Mouse (Mus musculus) forebrain, embryonic 15.5 days (tissue): ENCODE measurements around the gene Tmem247. TPM values are rescaled to one million over a fixed set of nuclear protein-coding genes. Genes with fewer than 3 reads are reported as not detected.

Experiments
- ATAC-seq: fragments of 200-750 bp; cut with Nextera tagmentation; replicated peaks from 2 replicates; pipeline ENCODE4 v1.8.0; 2017; ENCODE audit warnings: mild to moderate bottlenecking, moderate TSS enrichment, moderate library complexity
- H3K27ac ChIP-seq: fragments of 300-500 bp; sonication (generic); replicated peaks from 2 replicates; pipeline ENCODE4 v1.5.1; 2015; ENCODE audit warnings: mild to moderate bottlenecking, inconsistent platforms
- H3K27me3 ChIP-seq: fragments of 300-500 bp; sonication (generic); 2 replicates; pipeline ENCODE4 v1.6.1; 2015; ENCODE audit warnings: inconsistent platforms
- H3K36me3 ChIP-seq: fragments of 300-500 bp; sonication (generic); 2 replicates; pipeline ENCODE4 v1.6.1; 2015; ENCODE audit warnings: mild to moderate bottlenecking, inconsistent platforms
- H3K4me1 ChIP-seq: fragments of 300-500 bp; sonication (generic); 2 replicates; pipeline ENCODE4 v1.6.1; 2015; ENCODE audit warnings: inconsistent platforms
- H3K4me2 ChIP-seq: fragments of 300-500 bp; sonication (generic); replicated peaks from 2 replicates; pipeline ENCODE4 v1.6.1; 2015; ENCODE audit warnings: mild to moderate bottlenecking, inconsistent platforms
- H3K4me3 ChIP-seq: fragments of 300-500 bp; sonication (generic); 2 replicates; pipeline ENCODE4 v1.5.1; 2015; ENCODE audit warnings: mild to moderate bottlenecking, inconsistent platforms
- H3K9ac ChIP-seq: fragments of 300-500 bp; sonication (generic); replicated peaks from 2 replicates; pipeline ENCODE4 v1.6.1; 2015; ENCODE audit warnings: mild to moderate bottlenecking, inconsistent platforms
- H3K9me3 ChIP-seq: fragments of 300-500 bp; sonication (generic); 2 replicates; pipeline ENCODE4 v1.6.1; 2016; ENCODE audit warnings: inconsistent platforms
- WGBS: fragments of 180-500 bp; shearing (Covaris S2); methylation state at CpG from one replicate; pipeline ENCODE4 v1.1.7; 2015; ENCODE audit warnings: mixed read lengths; 5-methylcytosine and 5-hydroxymethylcytosine counted together
- polyA plus RNA-seq: library from polyadenylated mRNA; unstranded; fragments of >200 nt; fragmentation: Nextera tagmentation; extraction: Ambion mirVana; gene quantifications from 2 replicates; pipeline ENCODE4 v1.2.1, GENCODE M21; 2015

Tmem247 gene
- polyA plus RNA-seq, 1 experiment from 2014 or later = not detected

GRCm38 (mm10) chr17:86903596-86903995, 13.6 kb upstream of the Tmem247 start:
- ATAC-seq = no peak
- Histone ChIP-seq H3K4me3 (no peak overlapping the region), H3K27ac (no peak overlapping the region), H3K36me3 (no peaks in the 10 kb centered on the region), H3K9me3 (no peaks in the 10 kb centered on the region), H3K4me1 (peaks cover 28% of the 10 kb centered on the region), H3K4me2 (no peak overlapping the region), H3K27me3 (no peaks in the 10 kb centered on the region), H3K9ac (no peak overlapping the region)
- 60% methylated on average over 7 of the region's 7 CpGs for WGBS

GRCm38 (mm10) chr17:86904206-86904605, 12.9 kb upstream of the Tmem247 start:
- Histone ChIP-seq H3K4me3 (no peak overlapping the region), H3K9me3 (no peaks in the 10 kb centered on the region), H3K27ac (no peak overlapping the region), H3K4me2 (no peak overlapping the region), H3K27me3 (no peaks in the 10 kb centered on the region), H3K9ac (no peak overlapping the region), H3K4me1 (peaks cover 28% of the 10 kb centered on the region), H3K36me3 (no peaks in the 10 kb centered on the region)
- 74% methylated on average over 3 of the region's 3 CpGs for WGBS
- ATAC-seq = no peak

GRCm38 (mm10) chr17:86905297-86906135, 11.6 kb upstream of the Tmem247 start:
- Histone ChIP-seq H3K4me2 (peak overlapping the region; percentile 18), H3K27me3 (no peaks in the 10 kb centered on the region), H3K9me3 (no peaks in the 10 kb centered on the region), H3K9ac (no peak overlapping the region), H3K4me3 (no peak overlapping the region), H3K4me1 (peaks cover 28% of the 10 kb centered on the region), H3K36me3 (no peaks in the 10 kb centered on the region), H3K27ac (peak overlapping the region; percentile 75)
- peak; percentile 71 for ATAC-seq
- 8% methylated on average over 19 of the region's 19 CpGs for WGBS

GRCm38 (mm10) chr17:86906136-86906461, 11.0 kb upstream of the Tmem247 start:
- no peaks in the 10 kb centered on the region for H3K9me3 ChIP-seq
- H3K9ac ChIP-seq = no peak overlapping the region
- no peaks in the 10 kb centered on the region for H3K36me3 ChIP-seq
- H3K27ac ChIP-seq = peak overlapping the region; percentile 75
- H3K4me3 ChIP-seq = no peak overlapping the region
- WGBS = 3% methylated on average over 9 of the region's 9 CpGs
- peak; percentile 60 for ATAC-seq
- H3K27me3 ChIP-seq = no peaks in the 10 kb centered on the region
- H3K4me1 ChIP-seq = peaks cover 25% of the 10 kb centered on the region
- H3K4me2 ChIP-seq = peak overlapping the region; percentile 18

- Histone ChIP-seq H3K4me2 (no peak overlapping the region), H3K4me3 (no peak overlapping the region), H3K27me3 (no peaks in the 10 kb centered on the region), H3K27ac (no peak overlapping the region), H3K9ac (no peak overlapping the region), H3K9me3 (no peaks in the 10 kb centered on the region), H3K4me1 (peaks cover 25% of the 10 kb centered on the region), H3K36me3 (no peaks in the 10 kb centered on the region)
- ATAC-seq = no peak
- WGBS = 28% methylated on average over 6 of the region's 6 CpGs
Measured at GRCm38 (mm10) chr17:86906601-86907000, 10.5 kb upstream of the Tmem247 start.

GRCm38 (mm10) chr17:86907092-86907491, 10.1 kb upstream of the Tmem247 start:
- Histone ChIP-seq H3K4me2 (no peak overlapping the region), H3K27ac (no peak overlapping the region), H3K9ac (no peak overlapping the region), H3K9me3 (no peaks in the 10 kb centered on the region), H3K4me3 (no peak overlapping the region), H3K36me3 (no peaks in the 10 kb centered on the region), H3K4me1 (peaks cover 25% of the 10 kb centered on the region), H3K27me3 (no peaks in the 10 kb centered on the region)
- ATAC-seq = no peak
- 85% methylated on average over 3 of the region's 3 CpGs for WGBS

- Histone ChIP-seq H3K4me2 (no peak overlapping the region), H3K9ac (no peak overlapping the region), H3K36me3 (no peaks in the 10 kb centered on the region), H3K9me3 (no peaks in the 10 kb centered on the region), H3K27ac (no peak overlapping the region), H3K4me3 (no peak overlapping the region), H3K4me1 (peaks cover 25% of the 10 kb centered on the region), H3K27me3 (no peaks in the 10 kb centered on the region)
- ATAC-seq = no peak
- WGBS = 78% methylated on average over 8 of the region's 8 CpGs
Measured at GRCm38 (mm10) chr17:86908316-86908715, 8.8 kb upstream of the Tmem247 start.

- no peak for ATAC-seq
- Histone ChIP-seq H3K27ac (no peak overlapping the region), H3K36me3 (no peaks in the 10 kb centered on the region), H3K4me1 (peaks cover 11% of the 10 kb centered on the region), H3K4me2 (no peak overlapping the region), H3K9me3 (no peaks in the 10 kb centered on the region), H3K27me3 (no peaks in the 10 kb centered on the region), H3K9ac (no peak overlapping the region), H3K4me3 (no peak overlapping the region)
- WGBS = 67% methylated on average over 14 of the region's 14 CpGs
Measured at GRCm38 (mm10) chr17:86909733-86910495, 7.2 kb upstream of the Tmem247 start.

- no peak overlapping the region for H3K9ac ChIP-seq
- no peaks in the 10 kb centered on the region for H3K36me3 ChIP-seq
- H3K27ac ChIP-seq = no peak overlapping the region
- 77% methylated on average over 5 of the region's 5 CpGs for WGBS
- ATAC-seq = no peak
- no peaks in the 10 kb centered on the region for H3K4me1 ChIP-seq
- H3K27me3 ChIP-seq = no peaks in the 10 kb centered on the region
- H3K9me3 ChIP-seq = no peaks in the 10 kb centered on the region
- no peak overlapping the region for H3K4me3 ChIP-seq
- no peak overlapping the region for H3K4me2 ChIP-seq
Measured at GRCm38 (mm10) chr17:86911261-86911660, 5.9 kb upstream of the Tmem247 start.

GRCm38 (mm10) chr17:86913003-86913607, 4.0 kb upstream of the Tmem247 start:
- H3K9ac ChIP-seq = no peak overlapping the region
- no peaks in the 10 kb centered on the region for H3K4me1 ChIP-seq
- ATAC-seq = no peak
- 83% methylated on average over 7 of the region's 7 CpGs for WGBS
- no peak overlapping the region for H3K27ac ChIP-seq
- no peaks in the 10 kb centered on the region for H3K27me3 ChIP-seq
- H3K36me3 ChIP-seq = no peaks in the 10 kb centered on the region
- no peak overlapping the region for H3K4me3 ChIP-seq
- no peaks in the 10 kb centered on the region for H3K9me3 ChIP-seq
- H3K4me2 ChIP-seq = no peak overlapping the region

- Histone ChIP-seq H3K27me3 (no peaks in the 10 kb centered on the region), H3K9me3 (no peaks in the 10 kb centered on the region), H3K4me3 (no peak overlapping the region), H3K9ac (no peak overlapping the region), H3K27ac (no peak overlapping the region), H3K4me2 (no peak overlapping the region), H3K36me3 (no peaks in the 10 kb centered on the region), H3K4me1 (no peaks in the 10 kb centered on the region)
- 81% methylated on average over 4 of the region's 4 CpGs for WGBS
- ATAC-seq = no peak
Measured at GRCm38 (mm10) chr17:86915540-86915939, 1.6 kb upstream of the Tmem247 start.

- no peaks in the 10 kb centered on the region for H3K4me1 ChIP-seq
- no peaks in the 10 kb centered on the region for H3K27me3 ChIP-seq
- H3K36me3 ChIP-seq = no peaks in the 10 kb centered on the region
- no peak overlapping the region for H3K4me3 ChIP-seq
- no peak overlapping the region for H3K9ac ChIP-seq
- 73% methylated on average over 6 of the region's 6 CpGs for WGBS
- no peak for ATAC-seq
- H3K4me2 ChIP-seq = no peak overlapping the region
- H3K27ac ChIP-seq = no peak overlapping the region
- no peaks in the 10 kb centered on the region for H3K9me3 ChIP-seq
Measured at GRCm38 (mm10) chr17:86918786-86919185, 1.6 kb downstream of the Tmem247 start.
